Mouse (Mus musculus) cerebellum, adult 8-10 months (tissue): ENCODE measurements around the gene Map4.
"Not testable (repeated sequence)": the region's sequence is repeated elsewhere in the genome, so short reads cannot be mapped to it uniquely, and the experiment has no call there.

Source experiments
- DNase-seq: peaks from one replicate; pipeline ENCODE4 v3.0.0; 2022

Gene Map4

GRCm38 (mm10) chr9:109930063-109930462 is 1.2 kb upstream of the Map4 start:
- no peak for DNase-seq

GRCm38 (mm10) chr9:109930752-109931151 is 508 bp upstream of the Map4 start:
- DNase-seq: no peak

- peak; percentile 43 for DNase-seq
These were observed 1.1 kb downstream of the Map4 start for GRCm38 (mm10) chr9:109932361-109932755.

- DNase-seq: peak; percentile 39
These were observed 1.6 kb downstream of the Map4 start for GRCm38 (mm10) chr9:109932756-109933375.

- DNase-seq: no peak
These were observed 8.1 kb downstream of the Map4 start for GRCm38 (mm10) chr9:109939401-109939800.

- DNase-seq: no peak
These were observed 11.5 kb downstream of the Map4 start for GRCm38 (mm10) chr9:109942796-109943195.

- DNase-seq: no peak
These were observed 13.5 kb downstream of the Map4 start for GRCm38 (mm10) chr9:109944712-109945111.

- DNase-seq: no peak
These were observed 17.3 kb downstream of the Map4 start for GRCm38 (mm10) chr9:109948546-109948945.

GRCm38 (mm10) chr9:109949801-109950200 is 18.5 kb downstream of the Map4 start:
- DNase-seq: no peak

GRCm38 (mm10) chr9:109953538-109953937 is 22.3 kb downstream of the Map4 start:
- DNase-seq: no peak

GRCm38 (mm10) chr9:109954631-109955030 is 23.4 kb downstream of the Map4 start:
- no peak for DNase-seq

GRCm38 (mm10) chr9:109959456-109960150 is 28.3 kb downstream of the Map4 start:
- DNase-seq: no peak

- DNase-seq: no peak
These were observed 29.3 kb downstream of the Map4 start for GRCm38 (mm10) chr9:109960593-109960992.

GRCm38 (mm10) chr9:109964761-109965160 is 33.5 kb downstream of the Map4 start:
- no peak for DNase-seq

- no peak for DNase-seq
These were observed 37.3 kb downstream of the Map4 start for GRCm38 (mm10) chr9:109968351-109969116.

- DNase-seq: no peak
These were observed 37.9 kb downstream of the Map4 start for GRCm38 (mm10) chr9:109969181-109969580.

- no peak for DNase-seq
These were observed 38.6 kb downstream of the Map4 start for GRCm38 (mm10) chr9:109969792-109970336.

GRCm38 (mm10) chr9:109971711-109972110 is 40.5 kb downstream of the Map4 start:
- DNase-seq: not testable (repeated sequence)

GRCm38 (mm10) chr9:109980223-109980622 is 49.0 kb downstream of the Map4 start:
- DNase-seq: not testable (repeated sequence)

GRCm38 (mm10) chr9:109985416-109985815 is 54.2 kb downstream of the Map4 start:
- peak; percentile 75 for DNase-seq

GRCm38 (mm10) chr9:109989084-109989483 is 57.8 kb downstream of the Map4 start:
- peak; percentile 34 for DNase-seq

GRCm38 (mm10) chr9:109997441-109997840 is 66.2 kb downstream of the Map4 start:
- no peak for DNase-seq

- no peak for DNase-seq
These were observed 70.7 kb downstream of the Map4 start for GRCm38 (mm10) chr9:110001946-110002345.

- DNase-seq: no peak
These were observed 71.2 kb downstream of the Map4 start for GRCm38 (mm10) chr9:110002413-110002812.
